Mouse (Mus musculus) MEL (cell line): Measurements from ENCODE around the gene Fgl2. TPM values are rescaled to one million over a fixed set of nuclear protein-coding genes. Genes with fewer than 3 reads are reported as not detected.
A peak's percentile ranks its signal among the peaks of the same experiment; 100 is the strongest.

ENCODE experiments used
- DNase-seq: peaks from one replicate; pipeline ENCODE4 v3.0.0; 2011; ENCODE audit warnings: low read depth, low spot score
- H3K27ac ChIP-seq: 2 replicates; pipeline ENCODE4 v1.5.1; 2012; ENCODE audit warnings: low read depth, mild to moderate bottlenecking, control low read depth, low read length, moderate library complexity; ENCODE audit not compliant: control insufficient read depth
- H3K27me3 ChIP-seq, 2 experiments: fragments of 150-350 bp in 1 of 2; sonication (generic) in 1 of 2; 2 replicates each; pipeline ENCODE4 v1.6.1; 2012; ENCODE audit warnings: low read length in 2 of 2, mild to moderate bottlenecking in 2 of 2, improper control_type of control experiment in 1 of 2, moderate library complexity in 1 of 2; ENCODE audit not compliant: insufficient read depth in 2 of 2, control insufficient read depth in 1 of 2
- H3K36me3 ChIP-seq, 2 experiments: 2 replicates each; pipeline ENCODE4 v1.6.1; 2012 to 2014; ENCODE audit warnings: low read length in 2 of 2, improper control_type of control experiment in 1 of 2, inconsistent platforms in 1 of 2, mild to moderate bottlenecking in 1 of 2; ENCODE audit not compliant: insufficient read depth in 2 of 2, control insufficient read depth in 1 of 2
- H3K4me1 ChIP-seq, 2 experiments: fragments of 150-350 bp in 1 of 2; sonication (generic) in 1 of 2; 2 replicates each; pipeline ENCODE4 v1.6.1; 2012; ENCODE audit warnings: low read length in 2 of 2, improper control_type of control experiment in 1 of 2, mild to moderate bottlenecking in 1 of 2; ENCODE audit not compliant: insufficient read depth in 2 of 2, control insufficient read depth in 1 of 2
- H3K4me3 ChIP-seq, 2 experiments: fragments of 150-350 bp in 1 of 2; sonication (generic) in 1 of 2; 2 replicates each; pipeline ENCODE4 v1.5.1; 2012; ENCODE audit warnings: low read depth in 2 of 2, low read length in 2 of 2, mild to moderate bottlenecking in 2 of 2, moderate library complexity in 2 of 2, control low read depth in 1 of 2, improper control_type of control experiment in 1 of 2; ENCODE audit not compliant: control insufficient read depth in 1 of 2, insufficient read depth in 1 of 2
- H3K79me2 ChIP-seq: 2 replicates; pipeline ENCODE4 v1.6.1; 2012; ENCODE audit warnings: mild to moderate bottlenecking, low read length, moderate library complexity; ENCODE audit not compliant: control insufficient read depth, poor library complexity, insufficient read depth
- H3K9ac ChIP-seq: 2 replicates; pipeline ENCODE4 v1.6.1; 2012; ENCODE audit warnings: low read depth, mild to moderate bottlenecking, control low read depth, low read length, moderate library complexity; ENCODE audit not compliant: control insufficient read depth, poor library complexity, severe bottlenecking
- H3K9me3 ChIP-seq: fragments of 150-350 bp; sonication (generic); replicated peaks from 2 replicates; pipeline ENCODE4 v1.6.1; 2012; ENCODE audit warnings: mild to moderate bottlenecking, low read length, improper control_type of control experiment, moderate library complexity; ENCODE audit not compliant: insufficient read depth
- BHLHE40 ChIP-seq: IDR thresholded peaks from 2 replicates; pipeline ENCODE4 v1.6.1; 2012; ENCODE audit warnings: low read depth, mild to moderate bottlenecking, inconsistent platforms, low read length, improper control_type of control experiment, borderline replicate concordance
- CHD1 ChIP-seq: IDR thresholded peaks from 2 replicates; pipeline ENCODE4 v1.6.1; 2012; ENCODE audit warnings: low read depth, mild to moderate bottlenecking, inconsistent platforms, low read length, improper control_type of control experiment
- CHD2 ChIP-seq: IDR thresholded peaks from 2 replicates; pipeline ENCODE4 v1.6.1; 2011; ENCODE audit warnings: low read length, improper control_type of control experiment
- EP300 ChIP-seq, 2 experiments: IDR thresholded peaks; 2 replicates each; pipeline ENCODE4 v1.6.1; 2011; ENCODE audit warnings: improper control_type of control experiment in 2 of 2, low read length in 2 of 2, low read depth in 1 of 2, mild to moderate bottlenecking in 1 of 2
- ETS1 ChIP-seq: IDR thresholded peaks from 2 replicates; pipeline ENCODE4 v1.6.1; 2012; ENCODE audit warnings: low read depth, mild to moderate bottlenecking, inconsistent platforms, low read length, improper control_type of control experiment, moderate library complexity
- GATA1 ChIP-seq: IDR thresholded peaks from 2 replicates; pipeline ENCODE4 v1.6.1; 2011; ENCODE audit warnings: low read depth, low read length, improper control_type of control experiment
- JUND ChIP-seq: IDR thresholded peaks from 2 replicates; pipeline ENCODE4 v1.6.1; 2011; ENCODE audit warnings: low read depth, mild to moderate bottlenecking, improper control_type of control experiment, low read length
- MAFK ChIP-seq: IDR thresholded peaks from 2 replicates; pipeline ENCODE4 v1.6.1; 2011; ENCODE audit warnings: low read depth, mild to moderate bottlenecking, low read length, improper control_type of control experiment, borderline replicate concordance
- MAX ChIP-seq: IDR thresholded peaks from 2 replicates; pipeline ENCODE4 v1.6.1; 2011; ENCODE audit warnings: low read length, improper control_type of control experiment
- MXI1 ChIP-seq: IDR thresholded peaks from 2 replicates; pipeline ENCODE4 v1.6.1; 2011; ENCODE audit warnings: mild to moderate bottlenecking, low read depth, low read length, improper control_type of control experiment
- NRF1 ChIP-seq: IDR thresholded peaks from 2 replicates; pipeline ENCODE4 v1.6.1; 2014; ENCODE audit warnings: low read depth, mild to moderate bottlenecking, inconsistent platforms, low read length, improper control_type of control experiment, moderate library complexity; ENCODE audit not compliant: poor library complexity, insufficient read depth, severe bottlenecking
- RCOR1 ChIP-seq: IDR thresholded peaks from 2 replicates; pipeline ENCODE4 v1.6.1; 2012; ENCODE audit warnings: low read depth, mild to moderate bottlenecking, inconsistent platforms, low read length, improper control_type of control experiment
- SMC3 ChIP-seq: IDR thresholded peaks from 2 replicates; pipeline ENCODE4 v1.6.1; 2011; ENCODE audit warnings: low read depth, low read length, improper control_type of control experiment
- TAL1 ChIP-seq: IDR thresholded peaks from 2 replicates; pipeline ENCODE4 v1.6.1; 2012; ENCODE audit warnings: mild to moderate bottlenecking, inconsistent platforms, low read length, moderate library complexity, mixed read lengths
- TBP ChIP-seq: IDR thresholded peaks from 2 replicates; pipeline ENCODE4 v1.8.0; 2011; ENCODE audit warnings: low read depth, low read length, improper control_type of control experiment
- TCF12 ChIP-seq: IDR thresholded peaks from 2 replicates; pipeline ENCODE4 v1.6.1; 2014; ENCODE audit warnings: low read depth, mild to moderate bottlenecking, inconsistent platforms, low read length, improper control_type of control experiment, moderate library complexity
- ZKSCAN1 ChIP-seq: IDR thresholded peaks from 2 replicates; pipeline ENCODE4 v1.6.1; 2012; ENCODE audit warnings: low read depth, mild to moderate bottlenecking, inconsistent platforms, low read length, improper control_type of control experiment, moderate library complexity
- polyA plus RNA-seq, 2 experiments: library from polyadenylated mRNA; stranded (reverse) in 1 of 2; unstranded in 1 of 2; fragments of >175 nt in 1 of 2; fragments of >200 nt in 1 of 2; gene quantifications; 2 replicates each; pipeline versions ENCODE4 v1.2.1 to v1.2.4; 2012; ENCODE audit warnings: low replicate concordance in 2 of 2, low read depth in 1 of 2; ENCODE audit not compliant: insufficient read length in 2 of 2, insufficient read depth in 1 of 2, missing spikeins in 1 of 2
- total RNA-seq: library from RNA; depleted of rRNA; stranded (reverse); fragments of 300-350 nt; gene quantifications from 2 replicates; pipeline ENCODE4 v1.2.3, GENCODE M21; 2012

Fgl2 gene
- total and polyA plus RNA-seq, 3 experiments: 1.5 to 2.8 TPM; not detected in 1

DNA sequence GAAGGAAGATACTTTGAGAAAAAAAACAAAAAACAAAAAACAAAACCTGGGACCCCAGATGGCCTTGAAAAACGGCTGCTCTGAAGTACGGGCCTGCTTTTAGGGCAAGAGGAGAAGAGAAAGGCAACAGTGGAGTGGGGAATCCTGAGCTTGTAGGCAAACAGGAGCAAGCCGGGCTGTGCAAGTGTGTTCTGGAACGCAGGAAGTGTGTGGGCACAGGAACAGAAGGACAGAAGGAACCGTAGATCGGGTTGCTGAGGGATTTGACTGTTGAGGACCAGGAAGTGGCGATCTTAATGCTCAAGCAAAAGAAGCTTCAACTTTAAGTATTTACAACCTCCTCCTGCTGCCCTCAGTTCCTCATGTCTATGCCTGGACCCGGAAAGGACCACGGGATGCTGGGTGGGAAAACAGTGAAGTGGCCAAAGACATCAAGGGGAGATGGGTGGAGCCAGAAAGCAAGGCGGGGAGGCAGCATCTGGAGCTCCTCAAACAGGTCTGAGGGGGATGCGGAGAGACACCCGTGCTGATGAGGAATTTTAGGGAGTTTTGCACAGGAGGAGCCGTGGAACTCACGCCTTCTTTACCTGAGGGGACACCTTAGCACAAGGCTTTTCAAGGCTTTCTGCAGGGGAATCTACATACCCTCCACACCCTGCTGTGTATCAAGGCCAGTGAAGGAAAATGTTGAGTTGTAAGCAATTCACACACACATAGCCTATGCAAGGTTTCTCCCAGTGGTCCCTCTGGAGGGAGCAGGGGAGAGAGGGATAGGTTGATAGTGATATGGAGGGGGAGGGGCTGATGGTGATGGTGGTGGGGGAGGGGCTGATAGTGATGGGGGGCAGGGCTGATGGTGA is 11.2 kb downstream of the Fgl2 start:
- H3K4me3 ChIP-seq: no peak overlapping the region
- H3K27me3 ChIP-seq: no peaks in the 10 kb centered on the region
- H3K27ac ChIP-seq: no peak overlapping the region
- no peaks in the 10 kb centered on the region; the same call in 1 of the 2 replicates for H3K79me2 ChIP-seq
- H3K9me3 ChIP-seq: no peaks in the 10 kb centered on the region
- no peak for DNase-seq
- TF ChIP-seq MAFK (no peak), CHD1 (no peak), GATA1 (no peak), BHLHE40 (no peak), MXI1 (no peak), NRF1 (no peak), TAL1 (no peak)
- no peak overlapping the region for H3K9ac ChIP-seq
- peaks cover 22 to 34% of the 10 kb centered on the region in 2 experiments for H3K4me1 ChIP-seq
- H3K36me3 ChIP-seq: peaks cover 0 to 40% of the 10 kb centered on the region in 2 experiments; a peak in 2 of 4 replicates

DNA sequence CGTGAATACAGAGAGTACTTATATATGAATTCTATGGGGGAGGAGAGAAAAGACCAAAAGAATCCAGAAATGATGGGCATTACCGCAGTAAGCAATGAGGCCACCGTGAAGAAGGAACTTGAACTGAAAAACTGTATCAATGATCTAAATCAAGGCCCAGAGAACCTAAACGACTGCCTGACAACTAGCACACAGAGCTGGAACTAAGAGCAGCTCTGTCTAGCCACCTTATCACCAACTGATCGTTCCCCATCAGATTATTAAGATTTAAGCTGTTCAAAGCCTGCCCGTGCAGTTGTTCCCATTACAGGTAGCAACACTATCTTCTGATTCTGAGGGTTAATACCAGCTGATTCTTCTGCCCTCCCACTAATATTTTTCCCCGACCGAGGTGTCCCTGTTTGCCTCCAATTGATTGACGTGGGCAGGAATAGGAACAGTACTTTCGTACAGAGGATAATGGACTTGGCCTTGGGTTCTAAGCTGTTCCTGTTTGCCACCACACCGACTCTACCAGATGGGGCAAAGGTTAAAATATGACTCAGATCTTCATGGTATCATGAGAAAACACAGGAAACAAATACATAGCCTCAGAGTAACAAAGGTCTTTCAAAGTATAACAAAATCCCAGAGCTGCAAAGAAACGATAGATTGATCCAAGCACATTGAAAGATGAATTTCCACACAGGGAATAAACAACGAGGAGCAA is 12.0 kb downstream of the Fgl2 start:
- Histone ChIP-seq H3K27me3 (no peaks in the 10 kb centered on the region), H3K36me3 (peaks cover 0 to 40% of the 10 kb centered on the region in 2 experiments; a peak in 2 of 4 replicates), H3K4me3 (peak overlapping the region in 1 of 2 experiments; percentile 20; a peak in 2 of 4 replicates), H3K79me2 (no peaks in the 10 kb centered on the region; the same call in 1 of the 2 replicates), H3K4me1 (peaks cover 22 to 30% of the 10 kb centered on the region in 2 experiments), H3K9me3 (no peaks in the 10 kb centered on the region), H3K27ac (peak overlapping the region; percentile 88), H3K9ac (peak overlapping the region; percentile 17)
- peak; percentile 50 for DNase-seq
- TF ChIP-seq RCOR1 (peak; percentile 71), TBP (no peak), SMC3 (no peak), MAX (peak; percentile 44; the same call in 1 of the 2 replicates), CHD2 (peak; percentile 58; the same call in 1 of the 2 replicates), EP300 (IDR thresholded peaks at IDR 0.05; ENCODE audit: low read depth in 1 of 2, low read length in 2 of 2) (peak in 1 of 2 experiments; percentile 42; a peak in 2 of 4 replicates), JUND (0 out of 2 replicates have a peak, but pooled peaks have one; percentile 56), ZKSCAN1 (no peak), GATA1 (peak; percentile 67), TCF12 (0 out of 2 replicates have a peak, but pooled peaks have one; percentile 10), ETS1 (peak; percentile 28; the same call in 1 of the 2 replicates)
